Mouse (Mus musculus): ENCODE measurements around the gene Gm1979. TPM values are rescaled to one million over a fixed set of nuclear protein-coding genes. Genes with fewer than 3 reads are reported as not detected.

The Gm1979 gene
- polyA plus RNA-seq, 1 experiment from 2014 or later = not detected

Other genes with a start within 250 kb of the Gm1979 start
- gene Actr3b, start 244.8 kb downstream of the Gm1979 start, polyA plus RNA-seq (2015; fragmentation: Nextera tagmentation; extraction: Ambion mirVana) = 48.7 and 49.3 TPM in 2 replicates
- not detected in 2 replicates for gene Gm21663, start 62.4 kb downstream of the Gm1979 start, polyA plus RNA-seq (2015; fragmentation: Nextera tagmentation; extraction: Ambion mirVana)
- gene Gm21671, start 50.4 kb downstream of the Gm1979 start, polyA plus RNA-seq (2015; fragmentation: Nextera tagmentation; extraction: Ambion mirVana) = not detected in 2 replicates
- gene Gm21680, start 32.1 kb downstream of the Gm1979 start, polyA plus RNA-seq (2015; fragmentation: Nextera tagmentation; extraction: Ambion mirVana) = 0.05 TPM in 1 of 2 replicates, not detected in the other
- gene Gm21698, start 16.1 kb downstream of the Gm1979 start, polyA plus RNA-seq (2015; fragmentation: Nextera tagmentation; extraction: Ambion mirVana) = 0.17 TPM in 1 of 2 replicates, not detected in the other
- not detected in 2 replicates for gene Gm5862, start 18.1 kb upstream of the Gm1979 start, polyA plus RNA-seq (2015; fragmentation: Nextera tagmentation; extraction: Ambion mirVana)
- 0.06 TPM in 1 of 2 replicates, not detected in the other for gene Speer4a, start 34.8 kb upstream of the Gm1979 start, polyA plus RNA-seq (2015; fragmentation: Nextera tagmentation; extraction: Ambion mirVana)
- gene Gm7347, start 53.8 kb upstream of the Gm1979 start, polyA plus RNA-seq (2015; fragmentation: Nextera tagmentation; extraction: Ambion mirVana) = not detected in 2 replicates
- not detected in 2 replicates for gene Gm10471, start 84.5 kb upstream of the Gm1979 start, polyA plus RNA-seq (2015; fragmentation: Nextera tagmentation; extraction: Ambion mirVana)
- gene 5031410I06Rik, start 100.6 kb upstream of the Gm1979 start, polyA plus RNA-seq (2015; fragmentation: Nextera tagmentation; extraction: Ambion mirVana) = not detected in 2 replicates
- 0.06 TPM in 1 of 2 replicates, not detected in the other for gene Gm10220, start 116.6 kb upstream of the Gm1979 start, polyA plus RNA-seq (2015; fragmentation: Nextera tagmentation; extraction: Ambion mirVana)